Mouse (Mus musculus): ENCODE results near the gene Zfp385c. TPM values are rescaled to one million over a fixed set of nuclear protein-coding genes. Genes with fewer than 3 reads are reported as not detected.
"Not testable (repeated sequence)": the region's sequence is repeated elsewhere in the genome, so short reads cannot be mapped to it uniquely, and the experiment has no call there.

The Zfp385c gene
- polyA plus RNA-seq, 1 experiment from 2014 or later: 0.20 TPM

- Histone ChIP-seq H3K36me3 (no peaks in the 10 kb centered on the region), H3K27me3 (replicated peaks) (peaks cover 12% of the 10 kb centered on the region), H3K9me3 (no peaks in the 10 kb centered on the region), H3K4me1 (peaks cover 9% of the 10 kb centered on the region; the same call in 1 of the 2 replicates), H3K4me2 (replicated peaks) (no peak overlapping the region), H3K9ac (no peak overlapping the region), H3K27ac (no peak overlapping the region), H3K4me3 (no peak overlapping the region)
- ATAC-seq (ENCODE audit: low FRiP score, low read depth): no peak
- 62% methylated on average over 7 of the region's 7 CpGs for WGBS
These were observed 14.4 kb downstream of the Zfp385c start for GRCm38 (mm10) chr11:100677810-100678209.

GRCm38 (mm10) chr11:100673169-100673568 is 19.1 kb downstream of the Zfp385c start:
- Histone ChIP-seq H3K4me2 (replicated peaks) (peak overlapping the region; percentile 50), H3K9me3 (no peaks in the 10 kb centered on the region), H3K4me3 (no peak overlapping the region), H3K4me1 (peaks cover 9% of the 10 kb centered on the region; the same call in 1 of the 2 replicates), H3K36me3 (no peaks in the 10 kb centered on the region), H3K27me3 (replicated peaks) (peaks cover 20% of the 10 kb centered on the region), H3K27ac (no peak overlapping the region), H3K9ac (peak overlapping the region; percentile 42; the same call in 1 of the 2 replicates)
- no peak for ATAC-seq (ENCODE audit: low FRiP score, low read depth)
- 1% methylated on average over 23 of the region's 23 CpGs for WGBS

- Histone ChIP-seq H3K4me3 (no peak overlapping the region), H3K9me3 (no peaks in the 10 kb centered on the region), H3K4me1 (peaks cover 9% of the 10 kb centered on the region; the same call in 1 of the 2 replicates), H3K27ac (no peak overlapping the region), H3K4me2 (replicated peaks) (no peak overlapping the region), H3K36me3 (no peaks in the 10 kb centered on the region), H3K9ac (no peak overlapping the region), H3K27me3 (replicated peaks) (peaks cover 20% of the 10 kb centered on the region)
- no peak for ATAC-seq (ENCODE audit: low FRiP score, low read depth)
- WGBS: 76% methylated on average over 2 of the region's 2 CpGs
These were observed 20.3 kb downstream of the Zfp385c start for GRCm38 (mm10) chr11:100671956-100672355.

- Histone ChIP-seq H3K36me3 (no peaks in the 10 kb centered on the region), H3K4me3 (no peak overlapping the region), H3K9me3 (no peaks in the 10 kb centered on the region), H3K9ac (no peak overlapping the region), H3K4me1 (peaks cover 9% of the 10 kb centered on the region; the same call in 1 of the 2 replicates), H3K4me2 (replicated peaks) (no peak overlapping the region), H3K27me3 (replicated peaks) (peaks cover 20% of the 10 kb centered on the region), H3K27ac (no peak overlapping the region)
- 79% methylated on average over 1 of the region's 1 CpGs for WGBS
- no peak for ATAC-seq (ENCODE audit: low FRiP score, low read depth)
These were observed 21.2 kb downstream of the Zfp385c start for GRCm38 (mm10) chr11:100671049-100671448.

GRCm38 (mm10) chr11:100659806-100660205 is 32.4 kb downstream of the Zfp385c start:
- no peak overlapping the region for H3K4me3 ChIP-seq
- WGBS: 78% methylated on average over 10 of the region's 10 CpGs
- H3K36me3 ChIP-seq: no peaks in the 10 kb centered on the region
- H3K27me3 ChIP-seq (replicated peaks): no peaks in the 10 kb centered on the region
- no peaks in the 10 kb centered on the region for H3K9me3 ChIP-seq
- H3K9ac ChIP-seq: no peak overlapping the region
- no peak for ATAC-seq (ENCODE audit: low FRiP score, low read depth)
- no peak overlapping the region for H3K4me2 ChIP-seq (replicated peaks)
- H3K27ac ChIP-seq: no peak overlapping the region
- H3K4me1 ChIP-seq: no peaks in the 10 kb centered on the region

- 18% methylated on average over 6 of the region's 6 CpGs for WGBS
- no peak overlapping the region for H3K4me3 ChIP-seq
- H3K9me3 ChIP-seq: no peaks in the 10 kb centered on the region
- ATAC-seq (ENCODE audit: low FRiP score, low read depth): no peak
- 0 out of 2 replicates have a peak, but pooled peaks cover 3% of the 10 kb centered on the region for H3K27me3 ChIP-seq (replicated peaks)
- no peaks in the 10 kb centered on the region for H3K4me1 ChIP-seq
- peak overlapping the region; percentile 20; the same call in 1 of the 2 replicates for H3K4me2 ChIP-seq (replicated peaks)
- no peaks in the 10 kb centered on the region for H3K36me3 ChIP-seq
- H3K27ac ChIP-seq: no peak overlapping the region
- no peak overlapping the region for H3K9ac ChIP-seq
These were observed 35.8 kb downstream of the Zfp385c start for GRCm38 (mm10) chr11:100656458-100656857.

- not testable (repeated sequence) for H3K9me3 ChIP-seq; ATAC-seq (ENCODE audit: low FRiP score, low read depth); H3K36me3 ChIP-seq; H3K4me3 ChIP-seq; H3K9ac ChIP-seq; H3K27ac ChIP-seq; H3K4me1 ChIP-seq; H3K4me2 ChIP-seq (replicated peaks)
- H3K27me3 ChIP-seq (replicated peaks): peaks cover 10% of the 10 kb centered on the region
- WGBS: 63% methylated on average over 3 of the region's 3 CpGs
These were observed 36.7 kb downstream of the Zfp385c start for GRCm38 (mm10) chr11:100655589-100655988.

GRCm38 (mm10) chr11:100651748-100652147 is 40.5 kb downstream of the Zfp385c start:
- H3K4me1 ChIP-seq: no peaks in the 10 kb centered on the region
- WGBS: 40% methylated on average over 3 of the region's 3 CpGs
- no peak for ATAC-seq (ENCODE audit: low FRiP score, low read depth)

GRCm38 (mm10) chr11:100651205-100651604 is 41.0 kb downstream of the Zfp385c start:
- no peaks in the 10 kb centered on the region for H3K4me1 ChIP-seq
- ATAC-seq (ENCODE audit: low FRiP score, low read depth): no peak
- H3K9me3 ChIP-seq: no peaks in the 10 kb centered on the region
- H3K27ac ChIP-seq: no peak overlapping the region
- WGBS: 22% methylated on average over 7 of the region's 8 CpGs
- H3K4me3 ChIP-seq: no peak overlapping the region
- no peak overlapping the region for H3K4me2 ChIP-seq (replicated peaks)
- H3K36me3 ChIP-seq: no peaks in the 10 kb centered on the region
- H3K27me3 ChIP-seq (replicated peaks): peaks cover 25% of the 10 kb centered on the region
- H3K9ac ChIP-seq: no peak overlapping the region

More at GRCm38 (mm10) chr11:100651748-100652147, 40.5 kb downstream of the Zfp385c start:
- Histone ChIP-seq H3K27me3 (replicated peaks) (peaks cover 25% of the 10 kb centered on the region), H3K4me3 (no peak overlapping the region), H3K27ac (no peak overlapping the region), H3K9ac (no peak overlapping the region), H3K9me3 (no peaks in the 10 kb centered on the region), H3K36me3 (no peaks in the 10 kb centered on the region), H3K4me2 (replicated peaks) (no peak overlapping the region)

GRCm38 (mm10) chr11:100648405-100648804 is 43.9 kb downstream of the Zfp385c start:
- H3K4me1 ChIP-seq: no peaks in the 10 kb centered on the region
- 89% methylated on average over 8 of the region's 8 CpGs for WGBS
- no peak overlapping the region for H3K4me2 ChIP-seq (replicated peaks)
- H3K36me3 ChIP-seq: no peaks in the 10 kb centered on the region
- H3K27ac ChIP-seq: no peak overlapping the region
- H3K27me3 ChIP-seq (replicated peaks): peaks cover 25% of the 10 kb centered on the region
- H3K9ac ChIP-seq: no peak overlapping the region
- no peak for ATAC-seq (ENCODE audit: low FRiP score, low read depth)
- no peak overlapping the region for H3K4me3 ChIP-seq
- H3K9me3 ChIP-seq: no peaks in the 10 kb centered on the region

- Histone ChIP-seq H3K4me1 (no peaks in the 10 kb centered on the region), H3K9ac (no peak overlapping the region), H3K36me3 (no peaks in the 10 kb centered on the region), H3K27ac (no peak overlapping the region), H3K4me3 (no peak overlapping the region), H3K27me3 (replicated peaks) (peaks cover 23% of the 10 kb centered on the region), H3K4me2 (replicated peaks) (no peak overlapping the region), H3K9me3 (no peaks in the 10 kb centered on the region)
- no peak for ATAC-seq (ENCODE audit: low FRiP score, low read depth)
- 15% methylated on average over 1 of the region's 1 CpGs for WGBS
These were observed 46.0 kb downstream of the Zfp385c start for GRCm38 (mm10) chr11:100646265-100646664.

- no peak for ATAC-seq (ENCODE audit: low FRiP score, low read depth)
- WGBS: 70% methylated on average over 15 of the region's 15 CpGs
- 0 out of 2 replicates have a peak, but pooled peaks cover 5% of the 10 kb centered on the region for H3K4me1 ChIP-seq
- no peak overlapping the region for H3K4me3 ChIP-seq
- no peak overlapping the region for H3K27ac ChIP-seq
- H3K36me3 ChIP-seq: no peaks in the 10 kb centered on the region
- H3K4me2 ChIP-seq (replicated peaks): no peak overlapping the region
- no peaks in the 10 kb centered on the region for H3K9me3 ChIP-seq
- peaks cover 26% of the 10 kb centered on the region for H3K27me3 ChIP-seq (replicated peaks)
- no peak overlapping the region for H3K9ac ChIP-seq
These were observed 48.4 kb downstream of the Zfp385c start for GRCm38 (mm10) chr11:100643612-100644575.

Measured in neural tube, embryonic 12.5 days (tissue).